ENCODE assay signal across 12 mouse cellular contexts in genomic region chr17:7273054-7273453, GRCm38 (mm10). TPM values are rescaled to one million over a fixed set of nuclear protein-coding genes. Genes with fewer than 3 reads are reported as not detected.
A peak's percentile ranks its signal among the peaks of the same experiment; 100 is the strongest.
DNase-seq lines count a peak whose midpoint lies in the region; ATAC-seq and TF ChIP-seq lines count a peak whose summit lies in the region.
"Had no signal": no experiment of that assay in that cellular context is flagged by ENCODE, and none has a peak within 500 bp of the region (broad histone marks: within the 10 kb centered on the region; RNA-seq: fewer than 3 reads in every experiment).

No protein-coding gene starts in this region.

- WGBS in hindbrain, embryonic 13.5 days = 53% methylated on average over 9 of the region's 9 CpGs
- WGBS in hindbrain, embryonic 11.5 days = 63% methylated on average over 9 of the region's 9 CpGs
- WGBS in heart, embryonic 11.5 days (ENCODE audit: insufficient replicate concordance) = 23% methylated on average over 9 of the region's 9 CpGs
- WGBS in midbrain, postnatal 0 days = 62% methylated on average over 9 of the region's 9 CpGs
- 16% methylated on average over 9 of the region's 9 CpGs for WGBS in lung, postnatal 0 days

- H3K4me2 ChIP-seq in hindbrain, embryonic 13.5 days = no peak overlapping the region
- H3K4me2 ChIP-seq in hindbrain, embryonic 11.5 days (replicated peaks; ENCODE audit: low read depth, low read length) = no peak overlapping the region
- peak overlapping the region; percentile 33 for H3K4me2 ChIP-seq in heart, embryonic 11.5 days
- no peak overlapping the region for H3K4me2 ChIP-seq in midbrain, postnatal 0 days (ENCODE audit: low read depth, low read length, poor library complexity, severe bottlenecking)
- no peak overlapping the region for H3K4me2 ChIP-seq in lung, postnatal 0 days (replicated peaks; ENCODE audit: low read depth, low read length)
- H3K4me2 ChIP-seq: limb, embryonic 12.5 days; neural tube, embryonic 13.5 days had no signal

- TF ChIP-seq EP300 in lung, postnatal 0 days (IDR thresholded peaks at IDR 0.05) = no peak

- H3K4me1 ChIP-seq in hindbrain, embryonic 13.5 days (replicated peaks) = peaks cover 42% of the 10 kb centered on the region
- H3K4me1 ChIP-seq in hindbrain, embryonic 11.5 days (replicated peaks; ENCODE audit: control insufficient read depth, insufficient read depth, low read length) = no peaks in the 10 kb centered on the region
- peaks cover 43% of the 10 kb centered on the region for H3K4me1 ChIP-seq in heart, embryonic 11.5 days (ENCODE audit: control insufficient read depth, insufficient read depth, low read length)
- no peaks in the 10 kb centered on the region; the same call in 1 of the 2 replicates for H3K4me1 ChIP-seq in midbrain, postnatal 0 days (ENCODE audit: insufficient read depth, low read length)
- H3K4me1 ChIP-seq in lung, postnatal 0 days (ENCODE audit: insufficient read depth, low read depth, low read length) = no peaks in the 10 kb centered on the region

- peaks cover 19% of the 10 kb centered on the region for H3K36me3 ChIP-seq in hindbrain, embryonic 13.5 days
- no peaks in the 10 kb centered on the region for H3K36me3 ChIP-seq in hindbrain, embryonic 11.5 days (ENCODE audit: control insufficient read depth, insufficient read depth, low read length)
- H3K36me3 ChIP-seq in heart, embryonic 11.5 days (ENCODE audit: control insufficient read depth, insufficient read depth, low read length) = peaks cover 4% of the 10 kb centered on the region; the same call in 1 of the 2 replicates
- H3K36me3 ChIP-seq in midbrain, postnatal 0 days (ENCODE audit: insufficient read depth, low read length) = peaks cover 11% of the 10 kb centered on the region; the same call in 1 of the 2 replicates
- no peaks in the 10 kb centered on the region for H3K36me3 ChIP-seq in lung, postnatal 0 days (ENCODE audit: insufficient read depth, low read length)

- no peak overlapping the region for H3K4me3 ChIP-seq in hindbrain, embryonic 13.5 days
- H3K4me3 ChIP-seq in hindbrain, embryonic 11.5 days (ENCODE audit: low read depth, low read length) = no peak overlapping the region
- no peak overlapping the region for H3K4me3 ChIP-seq in heart, embryonic 11.5 days (ENCODE audit: low read depth, low read length)
- no peak overlapping the region for H3K4me3 ChIP-seq in midbrain, postnatal 0 days (ENCODE audit: low read depth, low read length)
- no peak overlapping the region for H3K4me3 ChIP-seq in lung, postnatal 0 days (ENCODE audit: low read depth, low read length)
- H3K4me3 ChIP-seq: erythroblast, embryonic 14.5 days; limb, embryonic 12.5 days; neural tube, embryonic 13.5 days had no signal

- ATAC-seq in hindbrain, embryonic 13.5 days (ENCODE audit: low FRiP score) = 0 out of 2 replicates have a peak, but pooled peaks have one; percentile 29
- ATAC-seq in hindbrain, embryonic 11.5 days (ENCODE audit: low FRiP score) = no peak
- no peak for ATAC-seq in heart, embryonic 11.5 days (replicated peaks; ENCODE audit: insufficient number of reproducible peaks, low FRiP score, low TSS enrichment)
- ATAC-seq in midbrain, postnatal 0 days (ENCODE audit: low FRiP score) = no peak
- ATAC-seq in lung, postnatal 0 days = no peak

- no peaks in the 10 kb centered on the region for H3K9me3 ChIP-seq in hindbrain, embryonic 13.5 days
- no peaks in the 10 kb centered on the region for H3K9me3 ChIP-seq in hindbrain, embryonic 11.5 days (ENCODE audit: control insufficient read depth, low read length)
- no peaks in the 10 kb centered on the region for H3K9me3 ChIP-seq in heart, embryonic 11.5 days (replicated peaks; ENCODE audit: control insufficient read depth, low read length)
- H3K9me3 ChIP-seq in midbrain, postnatal 0 days (ENCODE audit: low read length) = no peaks in the 10 kb centered on the region
- H3K9me3 ChIP-seq in lung, postnatal 0 days (ENCODE audit: low read length) = no peaks in the 10 kb centered on the region
- H3K9me3 ChIP-seq: limb, embryonic 12.5 days; neural tube, embryonic 13.5 days had no signal

- H3K27me3 ChIP-seq in hindbrain, embryonic 13.5 days = no peaks in the 10 kb centered on the region
- H3K27me3 ChIP-seq in hindbrain, embryonic 11.5 days (ENCODE audit: control insufficient read depth, insufficient read depth, low read length) = no peaks in the 10 kb centered on the region
- H3K27me3 ChIP-seq in heart, embryonic 11.5 days (ENCODE audit: control insufficient read depth, insufficient read depth, low read length) = no peaks in the 10 kb centered on the region
- H3K27me3 ChIP-seq in midbrain, postnatal 0 days (ENCODE audit: insufficient read depth, low read length) = no peaks in the 10 kb centered on the region
- H3K27me3 ChIP-seq in lung, postnatal 0 days (replicated peaks; ENCODE audit: insufficient read depth, low read length) = no peaks in the 10 kb centered on the region
- H3K27me3 ChIP-seq: limb, embryonic 12.5 days; neural tube, embryonic 13.5 days had no signal

- peak overlapping the region; percentile 49 for H3K27ac ChIP-seq in hindbrain, embryonic 13.5 days
- H3K27ac ChIP-seq in hindbrain, embryonic 11.5 days (ENCODE audit: low read depth, low read length) = no peak overlapping the region
- peak overlapping the region; percentile 86 for H3K27ac ChIP-seq in heart, embryonic 11.5 days (ENCODE audit: low read depth, low read length)
- no peak overlapping the region for H3K27ac ChIP-seq in midbrain, postnatal 0 days (ENCODE audit: low read depth, low read length)
- no peak overlapping the region for H3K27ac ChIP-seq in lung, postnatal 0 days (ENCODE audit: low read length)
- H3K27ac ChIP-seq: limb, embryonic 12.5 days; neural tube, embryonic 13.5 days had no signal

- peak overlapping the region; percentile 35; the same call in 1 of the 2 replicates for H3K9ac ChIP-seq in hindbrain, embryonic 13.5 days
- H3K9ac ChIP-seq in hindbrain, embryonic 11.5 days (ENCODE audit: low read depth, low read length) = no peak overlapping the region
- peak overlapping the region; percentile 35; the same call in 1 of the 2 replicates for H3K9ac ChIP-seq in heart, embryonic 11.5 days (ENCODE audit: low read depth, low read length)
- no peak overlapping the region for H3K9ac ChIP-seq in midbrain, postnatal 0 days (replicated peaks; ENCODE audit: low read length, poor library complexity, severe bottlenecking)
- H3K9ac ChIP-seq in lung, postnatal 0 days (replicated peaks; ENCODE audit: low read depth) = no peak overlapping the region
- H3K9ac ChIP-seq: limb, embryonic 12.5 days; neural tube, embryonic 13.5 days had no signal

- no peak for TF ChIP-seq CTCF in midbrain, postnatal 0 days (IDR thresholded peaks at IDR 0.05)
- no peak for TF ChIP-seq CTCF in lung, postnatal 0 days (IDR thresholded peaks at IDR 0.05)

- no peak for DNase-seq in hindbrain, embryonic 11.5 days (ENCODE audit: low spot score)
- DNase-seq in kidney, adult 8-10 months = peak; percentile 75 to 87
- DNase-seq in midbrain, postnatal 0 days (ENCODE audit: low spot score) = peak; percentile 40
- DNase-seq in lung, postnatal 0 days (ENCODE audit: low spot score) = no peak
- DNase-seq in cerebellum, adult 9-10 months = no peak
- DNase-seq in cerebellum, adult 8-10 months = no peak
- DNase-seq: thymus, postnatal 25 days had no signal

RNA-seq across cellular contexts. Expression of gene Tcp10a, which starts 51.4 kb away (rescaled TPM):
- polyA plus RNA-seq in hindbrain, embryonic 13.5 days (2015; fragmentation: Nextera tagmentation; extraction: Ambion mirVana) = not detected in 2 replicates
- polyA plus RNA-seq in hindbrain, embryonic 11.5 days (2014; fragmentation: Nextera tagmentation; extraction: Ambion mirVana) = not detected in 2 replicates
- 0.14 and 0.24 TPM in 2 replicates for polyA plus RNA-seq in heart, embryonic 11.5 days (2014; fragmentation: Nextera tagmentation; extraction: Ambion mirVana)
- not detected in 2 replicates for total RNA-seq in midbrain, postnatal 0 days (2014; rRNA removed)
- 0.11 TPM in 1 of 2 replicates, not detected in the other for polyA plus RNA-seq in midbrain, postnatal 0 days (2015; fragmentation: Nextera tagmentation; extraction: Ambion mirVana)
- polyA plus RNA-seq in lung, postnatal 0 days (2015; fragmentation: Nextera tagmentation; extraction: Ambion mirVana) = not detected in 2 replicates
- polyA plus RNA-seq: erythroblast, embryonic 14.5 days; limb, embryonic 12.5 days had no signal

Comparison
In these comparisons a context has a peak if more than half of its experiments do, and no peak if none do; other contexts are left out.
1. H3K27ac ChIP-seq: peak in hindbrain, embryonic 13.5 days (single experiment) and heart, embryonic 11.5 days (single experiment); none in hindbrain, embryonic 11.5 days (single experiment), midbrain, postnatal 0 days (single experiment) and lung, postnatal 0 days (single experiment).
2. H3K9ac ChIP-seq: peak in hindbrain, embryonic 13.5 days (single experiment) and heart, embryonic 11.5 days (single experiment); none in hindbrain, embryonic 11.5 days (single experiment), midbrain, postnatal 0 days (single experiment) and lung, postnatal 0 days (single experiment).
3. DNase-seq: peak in kidney, adult 8-10 months (2 of 2) and midbrain, postnatal 0 days (single experiment); none in hindbrain, embryonic 11.5 days (single experiment), lung, postnatal 0 days (single experiment), cerebellum, adult 9-10 months (single experiment) and cerebellum, adult 8-10 months (single experiment).